Mouse (Mus musculus): ENCODE measurements at regions not wholly inside any gene's neighbourhood (a gene's known extent, or its start where the extent isn't known, plus 50 kb on each side); places are given as distances from the start of the nearest gene placed in this dataset.

GRCm38 (mm10) chr6:33117877-33118276, 57.8 kb upstream of the Chchd3 start:
- DNase-seq (ENCODE audit: low spot score) = no peak

GRCm38 (mm10) chr6:33120581-33120980, 60.5 kb upstream of the Chchd3 start:
- no peak for DNase-seq (ENCODE audit: low spot score)

GRCm38 (mm10) chr6:33126574-33126973, 66.5 kb upstream of the Chchd3 start:
- peak; percentile 81 for DNase-seq (ENCODE audit: low spot score)

GRCm38 (mm10) chr6:33136906-33137305, 76.8 kb upstream of the Chchd3 start:
- no peak for DNase-seq (ENCODE audit: low spot score)

GRCm38 (mm10) chr6:33137823-33138222, 77.8 kb upstream of the Chchd3 start:
- peak; percentile 12 for DNase-seq (ENCODE audit: low spot score)

- DNase-seq (ENCODE audit: low spot score) = no peak
Measured at GRCm38 (mm10) chr6:33166479-33166878, 82.4 kb upstream of the Exoc4 start.

GRCm38 (mm10) chr6:33173606-33174005, 75.3 kb upstream of the Exoc4 start:
- no peak for DNase-seq (ENCODE audit: low spot score)

- no peak for DNase-seq (ENCODE audit: low spot score)
Measured at GRCm38 (mm10) chr6:33174616-33175015, 74.3 kb upstream of the Exoc4 start.

- no peak for DNase-seq (ENCODE audit: low spot score)
Measured at GRCm38 (mm10) chr6:33189521-33190246, 59.2 kb upstream of the Exoc4 start.

GRCm38 (mm10) chr6:33193823-33194222, 55.1 kb upstream of the Exoc4 start:
- DNase-seq (ENCODE audit: low spot score) = no peak

Measured in urinary bladder, postnatal 14 days (tissue).